Mouse (Mus musculus) embryo, embryonic 10 days (tissue): ENCODE measurements around the gene Abcc6.

Experiments used
- DNase-seq: peaks from one replicate; pipeline ENCODE4 v3.0.0-alpha.2; 2015; ENCODE audit warnings: low spot score

The Abcc6 gene

DNA sequence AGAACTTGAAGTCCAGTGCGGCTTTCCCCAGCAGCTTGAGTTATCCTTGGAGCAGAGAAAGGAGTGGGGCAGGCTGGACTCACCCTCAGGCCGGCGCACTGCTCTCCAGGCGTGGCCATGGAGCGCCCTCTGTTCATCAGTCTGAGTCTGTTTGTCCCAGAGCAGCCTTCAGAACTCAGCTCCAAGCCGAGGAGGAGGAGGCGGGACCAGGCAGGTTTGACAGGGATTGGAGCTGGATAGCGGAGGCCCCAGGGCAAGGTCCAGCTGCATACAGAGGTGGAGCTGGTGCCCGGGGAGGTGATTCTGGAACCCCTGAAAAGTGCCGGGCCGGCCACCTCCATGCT lies at the start of gene Abcc6:
Gene Abcc6, minus strand, starts transcription at position 158 of the 344 bp plus-strand sequence.
- peak; percentile 67 for DNase-seq

DNA sequence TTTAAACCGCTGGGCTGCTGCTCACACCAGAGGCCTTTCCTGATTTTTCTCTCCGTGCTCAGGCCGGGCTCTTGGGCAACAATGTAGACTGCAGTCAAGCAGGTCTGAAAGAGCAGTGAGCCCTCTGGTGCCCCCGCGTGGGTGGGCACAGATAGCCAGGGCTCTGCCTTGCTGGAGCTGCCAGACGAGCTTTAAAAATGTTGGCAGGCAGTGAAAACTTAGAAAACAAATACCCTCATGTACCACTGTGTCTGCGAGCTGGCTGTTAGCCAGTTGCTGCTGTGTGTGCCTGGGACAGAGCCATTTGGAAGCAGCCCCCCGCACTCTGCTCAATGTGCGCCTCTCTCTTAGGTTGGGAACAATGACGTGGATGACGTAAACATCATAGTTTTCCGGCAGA lies 47.6 kb upstream of the Abcc6 start:
- DNase-seq, result no peak

DNA sequence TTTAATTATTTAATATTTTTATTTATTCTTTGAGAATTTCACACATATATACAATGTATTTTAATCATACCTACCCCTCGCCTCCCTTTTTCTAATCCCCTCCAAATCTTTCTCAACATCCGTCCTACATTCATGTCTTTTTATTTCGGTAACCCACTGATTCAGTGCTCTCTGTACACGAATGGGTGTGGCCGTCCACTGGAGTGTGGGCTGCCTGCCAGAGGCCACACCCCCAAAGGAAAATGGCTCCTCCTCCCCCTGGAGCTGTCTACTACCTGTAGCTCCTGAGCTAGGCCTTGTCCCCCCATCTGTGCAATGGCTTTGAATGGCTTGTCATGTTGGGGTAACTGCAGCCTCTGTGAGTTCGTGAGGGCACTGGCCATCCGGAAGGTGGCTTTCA lies 46.7 kb upstream of the Abcc6 start:
- DNase-seq, result no peak

- DNase-seq, result no peak
Measured at GRCm38 (mm10) chr7:46068831-46069230, 38.7 kb upstream of the Abcc6 start.

DNA sequence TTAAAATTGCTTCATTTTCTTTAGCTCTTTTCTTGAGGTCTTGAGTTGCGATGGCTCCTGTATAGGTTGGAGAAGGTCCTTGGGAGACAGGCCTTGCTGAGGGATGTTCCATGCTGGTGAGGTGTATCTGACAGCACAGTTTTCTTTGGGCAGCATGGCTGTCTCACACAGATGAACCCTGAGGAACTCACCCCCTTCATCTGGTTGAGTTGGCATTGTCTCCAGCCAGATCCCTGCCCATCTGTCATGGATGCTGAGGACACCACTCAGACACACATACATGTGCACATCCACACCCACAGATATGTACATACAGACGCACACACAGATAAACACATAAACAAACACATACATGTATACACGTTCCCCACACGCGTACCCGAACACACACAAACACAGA lies 33.2 kb upstream of the Abcc6 start:
- DNase-seq, result no peak

GRCm38 (mm10) chr7:46061614-46062013 lies 31.5 kb upstream of the Abcc6 start:
- DNase-seq, result no peak

- DNase-seq, result no peak
Measured at GRCm38 (mm10) chr7:46060688-46061087, 30.6 kb upstream of the Abcc6 start.

DNA sequence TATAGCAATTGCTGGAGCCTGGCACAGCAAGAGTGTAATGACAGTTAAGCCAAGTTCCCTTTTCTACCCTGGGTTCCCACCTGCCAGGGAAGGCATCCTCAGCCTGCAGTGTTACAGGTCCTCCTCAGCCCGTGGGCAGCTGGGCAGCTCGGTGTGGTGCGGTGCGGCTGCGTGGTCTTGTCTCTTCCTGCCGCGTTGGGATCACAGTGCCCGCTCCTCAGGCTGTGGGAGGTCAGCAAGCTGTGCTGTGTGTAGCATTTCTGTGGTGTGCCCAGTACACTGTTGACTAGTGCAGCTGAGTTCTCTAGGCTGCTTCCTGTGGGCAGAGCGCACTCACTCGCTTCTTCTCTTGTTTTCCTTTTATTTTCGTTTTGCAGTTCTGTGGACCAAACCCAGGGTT lies 28.8 kb upstream of the Abcc6 start:
- DNase-seq, result no peak

DNA sequence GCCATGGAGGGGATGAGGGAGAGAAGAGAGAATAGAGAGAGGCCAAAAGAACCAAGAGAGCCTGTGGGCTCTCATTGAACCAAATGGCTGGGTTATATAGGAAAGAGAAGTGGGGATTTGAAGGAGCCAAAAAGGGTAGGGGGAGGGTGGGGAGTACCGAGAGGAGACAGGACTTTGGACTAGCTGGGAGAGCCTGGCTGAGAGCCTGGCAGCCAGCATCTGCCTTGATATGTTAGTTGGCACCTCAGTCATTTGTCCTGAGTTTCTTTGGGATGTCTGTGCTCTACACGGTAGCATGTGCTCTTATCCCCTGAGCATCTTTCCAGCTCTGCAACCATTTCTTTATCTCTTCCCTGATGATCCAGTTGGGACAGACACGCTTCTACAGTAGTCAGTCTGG lies 23.5 kb upstream of the Abcc6 start:
- no peak for DNase-seq

GRCm38 (mm10) chr7:46052161-46052821 lies 22.2 kb upstream of the Abcc6 start:
- peak; percentile 41 for DNase-seq

DNA sequence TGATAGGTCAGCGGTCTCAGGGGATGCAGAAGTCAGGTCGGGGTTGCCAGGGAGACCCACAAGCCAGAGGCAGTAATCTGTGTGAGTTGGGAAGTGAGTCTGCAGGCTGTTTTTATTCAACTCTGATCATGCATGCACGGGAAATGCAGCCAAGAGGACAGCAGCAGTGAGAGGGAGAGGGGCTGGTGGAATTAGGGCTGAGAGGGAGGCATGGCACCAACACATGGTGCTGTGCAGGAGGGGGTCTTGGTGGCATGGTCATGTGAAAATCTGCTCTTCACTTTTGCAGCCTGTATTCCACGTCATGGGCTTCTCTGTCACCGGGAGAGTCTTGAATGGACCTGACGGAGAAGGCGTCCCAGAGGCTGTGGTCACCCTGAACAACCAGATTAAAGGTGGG lies 19.9 kb upstream of the Abcc6 start:
- DNase-seq, result no peak

DNA sequence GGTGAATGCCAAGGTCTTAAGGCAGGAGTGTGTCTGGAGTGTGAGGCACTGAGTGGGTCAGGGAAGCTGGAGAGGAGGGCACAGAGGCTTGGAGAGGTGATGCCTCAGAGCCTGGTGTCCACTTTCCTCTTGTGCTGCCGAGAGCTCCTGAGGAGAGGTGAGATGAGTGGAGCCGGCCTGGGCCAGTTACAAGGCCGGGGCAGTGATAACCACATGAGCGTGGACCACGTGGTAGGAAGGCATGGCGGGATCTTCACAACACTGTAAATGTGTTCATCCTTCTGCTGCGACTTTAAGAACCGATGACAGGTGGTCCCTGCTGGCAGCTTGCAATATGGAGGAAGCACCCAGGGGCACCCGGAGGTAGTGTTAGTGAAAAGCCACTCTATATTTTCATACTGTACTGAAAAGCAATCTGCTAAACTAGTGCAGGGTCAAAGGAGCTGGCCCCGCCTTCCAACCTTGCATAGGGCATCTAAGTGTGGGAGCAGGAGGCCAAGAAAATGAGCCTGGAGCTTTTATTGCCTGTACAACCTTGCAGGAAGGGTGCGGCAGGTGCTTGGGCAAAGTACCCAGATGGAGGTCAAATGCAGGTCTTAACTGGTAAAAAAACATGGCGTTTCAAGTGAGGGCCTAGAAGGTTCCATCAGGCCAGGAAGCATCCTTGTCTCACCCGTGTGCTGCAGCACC lies 17.9 kb upstream of the Abcc6 start:
- no peak for DNase-seq

DNA sequence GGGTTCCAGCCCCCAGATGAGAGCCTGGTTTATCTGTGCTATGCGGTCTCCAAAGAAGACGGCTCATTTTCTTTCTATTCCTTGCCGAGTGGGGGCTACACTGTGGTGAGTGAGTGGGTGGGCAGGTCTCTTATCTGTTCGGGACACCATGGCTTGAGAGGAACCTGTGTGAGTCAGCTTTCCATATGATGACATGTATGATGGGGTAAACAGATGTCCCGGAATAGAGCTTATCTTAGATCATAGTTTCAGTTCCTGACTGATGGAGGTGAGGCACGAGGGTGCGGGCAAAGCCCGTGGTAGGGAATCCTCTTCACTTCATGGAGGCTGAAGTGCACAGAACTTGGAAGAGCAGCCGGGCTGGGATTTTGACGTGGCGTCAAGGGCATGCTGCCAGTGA lies 15.8 kb upstream of the Abcc6 start:
- no peak for DNase-seq

GRCm38 (mm10) chr7:46044106-46044505 lies 14.0 kb upstream of the Abcc6 start:
- DNase-seq, result no peak

DNA sequence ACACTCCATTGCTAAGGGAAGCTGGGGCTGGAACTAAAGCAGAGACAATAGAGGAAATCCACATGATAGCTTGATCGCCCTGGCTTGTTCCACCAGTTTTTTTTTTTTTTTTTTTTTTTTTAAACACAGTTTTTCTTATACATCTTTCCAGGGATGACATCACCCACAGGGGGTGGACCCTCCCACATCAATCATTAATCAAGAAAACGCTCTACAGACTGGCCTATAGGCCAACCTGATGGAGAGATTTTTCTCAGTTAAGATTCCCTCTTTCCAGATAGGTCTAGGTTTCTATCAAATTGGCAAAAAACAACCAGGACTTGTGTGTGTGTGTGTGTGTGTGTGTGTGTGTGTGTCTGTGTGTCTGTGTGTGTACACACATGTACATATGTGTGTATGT lies 9.8 kb upstream of the Abcc6 start:
- no peak for DNase-seq

DNA sequence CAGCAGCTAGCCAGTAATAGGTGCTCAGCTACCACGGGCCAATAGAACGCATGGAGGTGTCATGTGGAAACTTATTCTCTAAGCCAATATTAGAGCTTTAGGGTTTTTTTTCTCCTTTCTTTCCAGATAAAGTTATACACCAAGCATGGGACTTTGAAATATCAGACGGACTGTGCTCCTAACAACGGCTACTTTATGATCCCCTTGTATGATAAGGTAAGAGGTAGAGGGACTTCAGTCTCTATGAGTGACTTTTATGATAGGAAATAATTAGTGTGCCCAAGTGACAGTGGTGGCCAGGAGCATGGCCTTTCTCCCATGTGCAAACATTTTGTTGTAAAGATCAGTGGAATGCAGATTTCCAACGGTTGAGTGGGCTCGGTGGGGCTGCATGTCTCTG lies 7.3 kb upstream of the Abcc6 start:
- no peak for DNase-seq

DNA sequence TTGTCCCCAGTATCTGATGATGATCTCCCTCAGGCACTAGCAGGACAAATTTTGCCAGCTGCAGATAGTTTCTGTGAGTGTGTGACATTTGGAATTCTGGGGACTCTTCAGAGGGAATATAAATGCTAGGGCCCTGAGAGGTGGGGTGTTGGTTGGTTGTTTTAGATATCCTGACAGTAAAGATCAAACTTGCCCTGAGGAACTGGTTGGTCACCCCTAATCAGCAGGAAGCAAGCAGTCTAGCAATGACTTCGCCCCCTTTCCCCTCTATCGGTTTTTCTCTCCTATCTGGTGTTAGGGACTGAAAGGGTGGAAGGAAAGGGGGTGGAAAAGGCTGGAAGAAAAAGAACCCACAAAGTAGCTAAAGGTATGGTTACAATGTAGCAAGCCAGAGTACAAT lies 5.4 kb upstream of the Abcc6 start:
- no peak for DNase-seq

DNA sequence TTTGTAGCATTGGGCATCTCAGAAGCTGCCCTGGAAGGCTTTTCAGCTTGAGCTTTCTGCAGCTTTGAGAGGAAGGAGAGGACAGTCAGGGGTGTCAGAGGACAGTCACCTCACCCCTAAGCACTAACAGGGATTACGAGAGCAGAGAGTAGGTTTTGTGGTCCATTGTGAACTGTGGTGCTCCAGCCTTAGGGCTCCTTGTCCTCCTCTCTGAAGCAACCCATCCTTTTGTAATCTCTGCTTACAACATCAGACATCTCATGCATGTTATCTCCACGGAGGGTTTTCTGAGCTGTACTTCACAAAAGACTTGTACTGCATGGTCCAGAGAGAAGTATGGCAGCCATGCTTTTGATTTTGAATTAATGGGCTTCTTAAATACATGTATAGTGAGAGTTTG lies 4.9 kb upstream of the Abcc6 start:
- no peak for DNase-seq

DNA sequence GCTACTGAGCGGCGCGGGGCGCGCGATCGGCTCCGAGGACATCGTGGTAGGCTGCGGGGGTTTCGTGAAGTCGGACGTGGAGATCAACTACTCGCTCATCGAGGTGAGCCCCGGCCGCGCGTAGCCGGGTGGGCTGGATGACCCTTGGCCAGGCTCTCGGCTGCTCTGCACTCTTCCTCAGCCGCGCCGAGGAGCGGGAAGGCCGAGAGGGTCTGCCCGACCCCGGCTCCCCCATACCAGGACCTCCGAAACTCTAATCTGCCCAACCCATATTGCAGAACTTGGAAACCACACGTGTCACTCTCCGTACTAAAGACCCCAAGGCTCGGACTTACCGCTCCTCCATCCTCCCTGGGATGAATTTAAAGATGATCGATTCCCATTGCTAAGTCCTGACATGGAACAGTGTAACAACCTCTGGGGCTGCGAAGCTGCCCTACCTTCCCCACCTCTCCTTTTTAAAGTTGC lies 3.8 kb upstream of the Abcc6 start:
- no peak for DNase-seq

DNA sequence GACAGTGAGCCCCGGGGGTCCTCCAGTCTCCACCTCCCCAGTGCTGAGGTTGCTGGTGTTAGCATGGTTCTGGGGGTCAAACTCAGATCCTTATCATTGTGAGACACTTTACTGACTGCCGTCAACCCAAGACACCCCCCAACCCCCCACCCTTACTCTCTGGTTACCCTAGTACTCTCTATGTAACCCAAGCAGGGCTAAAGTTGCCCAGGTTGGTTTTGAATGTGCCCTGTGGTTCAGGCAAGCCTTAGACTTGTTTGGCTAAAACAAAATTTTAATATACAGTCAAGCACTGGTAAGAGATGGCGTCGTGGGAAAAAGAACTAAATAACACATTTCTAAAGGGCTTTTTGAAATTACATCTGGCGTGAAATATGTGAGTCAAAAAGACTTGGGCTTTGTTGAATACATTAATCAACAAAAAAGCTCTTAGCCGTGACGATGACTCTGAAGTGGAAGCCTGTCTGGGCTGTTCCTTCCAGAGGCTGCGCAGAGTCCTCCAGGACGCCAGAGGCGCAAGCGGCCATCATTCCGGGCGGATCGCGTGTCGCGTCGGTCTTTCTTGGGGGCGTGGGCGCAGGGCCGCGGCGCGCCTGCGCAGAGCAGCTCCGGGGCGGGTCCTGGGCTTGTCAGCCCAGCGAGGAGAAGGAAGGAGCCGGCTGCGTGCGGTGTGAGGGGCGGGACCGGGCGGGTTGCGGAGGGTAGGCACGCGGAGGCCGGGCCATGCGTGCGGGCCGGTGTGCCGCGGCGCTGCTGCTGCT lies 3.2 kb upstream of the Abcc6 start, which contains the start of gene Nomo1:
Gene Nomo1, plus strand, starts transcription at position 590 of the 761 bp plus-strand sequence.
- peak; percentile 95 for DNase-seq

GRCm38 (mm10) chr7:46031075-46031474 lies 973 bp upstream of the Abcc6 start:
- DNase-seq, result no peak

DNA sequence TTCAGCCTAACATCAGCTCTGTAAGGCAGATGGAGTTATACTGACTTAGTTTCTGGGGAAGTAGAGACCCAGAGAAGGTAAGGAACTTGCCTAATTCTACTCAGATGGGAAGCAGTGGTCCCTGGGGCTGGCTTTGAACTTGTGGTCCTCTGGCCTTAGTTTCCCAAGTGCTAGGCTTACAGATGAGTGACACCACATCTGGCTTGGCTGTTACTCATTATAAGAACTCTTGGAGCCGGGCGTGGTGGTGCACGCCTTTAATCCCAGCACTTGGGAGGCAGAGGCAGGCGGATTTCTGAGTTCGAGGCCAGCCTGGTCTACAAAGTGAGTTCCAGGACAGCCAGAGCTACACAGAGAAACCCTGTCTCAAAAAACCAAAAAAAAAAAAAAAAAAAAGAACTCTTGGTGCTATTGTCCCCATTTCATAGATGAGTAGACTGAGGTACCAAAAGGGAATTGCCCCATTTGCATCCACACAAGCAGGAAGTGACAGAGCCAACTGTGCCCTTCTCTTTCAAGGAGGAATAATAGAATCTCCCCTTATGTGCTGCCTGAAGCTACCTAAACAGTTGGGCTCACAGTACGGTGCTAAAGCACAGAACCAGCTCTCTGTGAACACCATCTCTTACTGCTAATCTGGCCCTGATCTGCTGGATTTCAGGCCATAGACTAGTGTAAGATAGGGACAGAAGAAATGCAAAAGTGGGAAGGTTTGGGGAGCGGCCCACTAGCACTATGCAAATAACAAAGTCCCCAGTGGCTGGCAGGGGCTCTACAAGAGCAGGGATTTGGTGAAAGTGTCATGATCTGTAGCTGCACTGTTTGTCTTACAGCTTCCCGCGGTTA lies 580 bp downstream of the Abcc6 start:
- no peak for DNase-seq
